In the genomic region with DNA sequence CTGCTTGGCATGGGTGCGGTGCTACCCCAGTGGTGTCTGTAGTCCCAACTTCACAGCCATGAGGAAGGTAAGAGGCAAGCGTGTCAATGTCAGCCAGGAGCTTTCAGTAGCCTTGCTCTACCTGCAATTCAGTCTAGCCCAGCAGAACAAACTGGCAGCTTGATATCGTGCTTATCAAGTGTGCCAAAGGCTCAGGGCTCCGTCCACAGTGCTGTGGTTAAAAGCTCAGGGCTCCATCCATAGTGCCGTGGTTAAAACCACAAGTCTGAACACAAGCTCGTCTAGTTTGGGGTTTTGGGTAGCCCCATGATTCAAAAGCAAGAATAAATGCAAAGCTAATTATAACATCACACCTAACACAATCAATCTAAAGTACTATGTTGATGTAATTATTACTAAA, we compare ENCODE assay signal across 16 mouse cellular contexts.
DNase-seq lines count a peak whose midpoint lies in the region; ATAC-seq and TF ChIP-seq lines count a peak whose summit lies in the region.
"Had no signal": no experiment of that assay in that cellular context is flagged by ENCODE, and none has a peak within 500 bp of the region (broad histone marks: within the 10 kb centered on the region; RNA-seq: fewer than 3 reads in every experiment).

No protein-coding gene starts in this region.

- TF ChIP-seq CTCF in G1E (IDR thresholded peaks at IDR 0.05; ENCODE audit: low read depth, low read length) = no peak
- TF ChIP-seq CTCF in liver, postnatal 0 days (IDR thresholded peaks at IDR 0.05; ENCODE audit: low read depth) = no peak

- DNase-seq in G1E (ENCODE audit: low spot score) = peak; percentile 30
- peak; percentile 25 for DNase-seq in c-Kit-positive CD71-positive TER-119-negative erythroid progenitor cells, embryonic 14.5 days (ENCODE audit: low read depth)
- DNase-seq in liver, postnatal 0 days = no peak
- DNase-seq in adrenal gland, adult (ENCODE audit: inconsistent age in 2 of 2, low spot score in 1 of 2) = no peak
- no peak for DNase-seq in urinary bladder, adult 2 months (ENCODE audit: low spot score)
- no peak for DNase-seq in heart, postnatal 36 days
- DNase-seq: cerebellum, adult 9-10 months; heart, adult 18-20 months; heart, postnatal 10 days; kidney, adult 18-20 months; kidney, postnatal 36 days; right cerebral cortex, postnatal 14 days had no signal

- no peak overlapping the region for H3K9ac ChIP-seq in liver, postnatal 0 days (replicated peaks)
- H3K9ac ChIP-seq: lung, embryonic 15.5 days; neural tube, embryonic 12.5 days had no signal

- ATAC-seq in G1E (ENCODE audit: extremely low read depth, insufficient number of reproducible peaks, low FRiP score, poor library complexity, severe bottlenecking) = peak; percentile 31; the same call in 1 of the 2 replicates
- ATAC-seq in hematopoietic stem cell, adult 5-6 weeks (replicated peaks in 1 of 2; ENCODE audit: insufficient read depth in 1 of 2, low FRiP score in 2 of 2, low TSS enrichment in 1 of 2, low read depth in 1 of 2, poor library complexity in 2 of 2, severe bottlenecking in 2 of 2) = peak; percentile 55 to 65
- ATAC-seq in liver, postnatal 0 days = peak; percentile 22; the same call in 1 of the 2 replicates
- ATAC-seq: hindbrain, postnatal 0 days had no signal

- intact Hi-C loops in heart, postnatal 36 days (cut with DNase I) = no loop called here

- 0 out of 2 replicates have a peak overlapping the region, but pooled peaks have one; percentile 10 for H3K4me2 ChIP-seq in liver, postnatal 0 days (ENCODE audit: low read depth, low read length)
- H3K4me2 ChIP-seq: lung, embryonic 15.5 days had no signal

- H3K4me3 ChIP-seq in G1E (ENCODE audit: low read depth, low read length) = peak overlapping the region; percentile 69
- H3K4me3 ChIP-seq in liver, postnatal 0 days (ENCODE audit: low read depth, low read length) = peak overlapping the region; percentile 34; the same call in 1 of the 2 replicates
- H3K4me3 ChIP-seq: lung, embryonic 15.5 days; neural tube, embryonic 12.5 days had no signal

- peaks cover 48% of the 10 kb centered on the region for H3K36me3 ChIP-seq in G1E (replicated peaks)
- H3K36me3 ChIP-seq in liver, postnatal 0 days (replicated peaks; ENCODE audit: insufficient read depth, low read length) = peaks cover 36% of the 10 kb centered on the region
- H3K36me3 ChIP-seq: lung, embryonic 15.5 days had no signal

- H3K9me3 ChIP-seq in G1E (replicated peaks) = no peaks in the 10 kb centered on the region
- no peaks in the 10 kb centered on the region for H3K9me3 ChIP-seq in liver, postnatal 0 days (ENCODE audit: low read length)
- H3K9me3 ChIP-seq: lung, embryonic 15.5 days; neural tube, embryonic 12.5 days had no signal

- H3K27ac ChIP-seq in liver, postnatal 0 days (ENCODE audit: low read depth) = peak overlapping the region; percentile 66
- H3K27ac ChIP-seq: hindbrain, postnatal 0 days; neural tube, embryonic 12.5 days had no signal

- peaks cover 89% of the 10 kb centered on the region for H3K4me1 ChIP-seq in G1E (ENCODE audit: insufficient read depth, low read depth, low read length)
- peaks cover 17% of the 10 kb centered on the region for H3K4me1 ChIP-seq in liver, postnatal 0 days (ENCODE audit: insufficient read depth)

- no peak for TF ChIP-seq EP300 in liver, postnatal 0 days (IDR thresholded peaks at IDR 0.05; ENCODE audit: low read depth)

- WGBS in liver, postnatal 0 days (ENCODE audit: insufficient replicate concordance) = 53% methylated on average over 6 of the region's 6 CpGs

- H3K27me3 ChIP-seq in G1E (ENCODE audit: insufficient read depth, low read length) = no peaks in the 10 kb centered on the region
- no peaks in the 10 kb centered on the region for H3K27me3 ChIP-seq in liver, postnatal 0 days (ENCODE audit: insufficient read depth, low read length)
- H3K27me3 ChIP-seq: lung, embryonic 15.5 days; neural tube, embryonic 12.5 days had no signal

Comparison
In these comparisons a context has a peak if more than half of its experiments do, and no peak if none do; other contexts are left out.
1. DNase-seq: peak in G1E (single experiment) and c-Kit-positive CD71-positive TER-119-negative erythroid progenitor cells, embryonic 14.5 days (single experiment); none in liver, postnatal 0 days (single experiment), adrenal gland, adult (0 of 2), urinary bladder, adult 2 months (single experiment) and heart, postnatal 36 days (0 of 2).
2. Peak in every context shown above with its lines, with median percentiles within 50 percentile points of each other: ATAC-seq.